Mouse (Mus musculus) olfactory bulb, adult 2 months (tissue): ENCODE data around the gene Zfc3h1. TPM values are rescaled to one million over a fixed set of nuclear protein-coding genes. Genes with fewer than 3 reads are reported as not detected.

ENCODE experiments used
- H3K27ac ChIP-seq: fragments of 200-500 bp; 2 replicates; pipeline ENCODE4 v1.5.1; 2012; ENCODE audit warnings: low read depth, low read length; ENCODE audit not compliant: insufficient read depth
- H3K4me1 ChIP-seq: fragments of 200-500 bp; 2 replicates; pipeline ENCODE4 v1.6.1; 2012; ENCODE audit warnings: low read length; ENCODE audit not compliant: control insufficient read depth, insufficient read depth
- H3K4me3 ChIP-seq: fragments of 200-500 bp; 2 replicates; pipeline ENCODE4 v1.5.1; 2012; ENCODE audit warnings: mild to moderate bottlenecking, low read depth, low read length, moderate library complexity; ENCODE audit not compliant: insufficient read depth
- CTCF ChIP-seq: fragments of 200-500 bp; IDR thresholded peaks from 2 replicates; pipeline ENCODE4 v1.5.1; 2012; ENCODE audit warnings: low read depth, mild to moderate bottlenecking, low read length, moderate library complexity; ENCODE audit not compliant: insufficient read depth
- POLR2A ChIP-seq: fragments of 200-500 bp; IDR thresholded peaks from 2 replicates; pipeline ENCODE4 v1.6.1; 2012; ENCODE audit warnings: mild to moderate bottlenecking, low read depth, low read length, moderate library complexity; ENCODE audit not compliant: insufficient read depth
- WGBS: fragments of 180-500 bp; shearing (Covaris S2); methylation state at CpG from one replicate; pipeline ENCODE4 v1.1.7; 2018; 5-methylcytosine and 5-hydroxymethylcytosine counted together
- polyA plus RNA-seq: library from polyadenylated mRNA; stranded (reverse); fragments of >200 nt; gene quantifications from 2 replicates; pipeline ENCODE4 v1.2.4, GENCODE M21; 2012; ENCODE audit warnings: low replicate concordance; ENCODE audit not compliant: missing spikeins, insufficient read depth, insufficient read length

Zfc3h1 gene
- polyA plus RNA-seq, 1 experiment = not detected

DNA sequence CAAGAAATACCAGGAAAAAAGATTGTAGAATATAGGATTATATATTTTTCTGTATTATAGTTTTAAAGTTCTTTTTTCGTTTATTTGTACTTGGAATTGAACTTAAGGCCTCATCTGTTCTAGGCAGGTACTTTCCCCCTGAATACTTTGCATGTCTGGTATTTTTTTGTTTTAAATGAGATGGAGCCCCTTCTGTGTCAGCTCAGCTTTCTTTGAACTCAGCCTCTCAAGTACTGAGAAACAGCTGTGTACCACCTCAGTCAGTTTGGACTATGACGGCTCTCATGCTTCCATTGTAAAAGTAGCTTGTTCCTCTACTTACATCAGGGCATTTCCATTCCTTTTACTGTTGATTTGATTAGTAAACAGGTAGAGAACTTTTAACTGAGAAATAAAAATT, 28.7 kb downstream of the Zfc3h1 start:
- no peak overlapping the region for H3K27ac ChIP-seq
- no peak overlapping the region for H3K4me3 ChIP-seq
- WGBS = 90% methylated on average over 2 of the region's 2 CpGs
- no peak for TF ChIP-seq CTCF
- TF ChIP-seq POLR2A = no peak
- no peaks in the 10 kb centered on the region for H3K4me1 ChIP-seq

- Histone ChIP-seq H3K4me3 (no peak overlapping the region), H3K4me1 (no peaks in the 10 kb centered on the region), H3K27ac (no peak overlapping the region)
- WGBS = 77% methylated on average over 3 of the region's 3 CpGs
- TF ChIP-seq POLR2A (no peak), CTCF (no peak)
These were observed 29.3 kb downstream of the Zfc3h1 start for GRCm38 (mm10) chr10:115414056-115414455.

- Histone ChIP-seq H3K27ac (no peak overlapping the region), H3K4me3 (no peak overlapping the region), H3K4me1 (no peaks in the 10 kb centered on the region)
- TF ChIP-seq POLR2A (no peak), CTCF (no peak)
- 84% methylated on average over 4 of the region's 4 CpGs for WGBS
These were observed 37.2 kb downstream of the Zfc3h1 start for GRCm38 (mm10) chr10:115421976-115422375.

- TF ChIP-seq POLR2A = no peak
- no peak for TF ChIP-seq CTCF
- WGBS = 45% methylated on average over 2 of the region's 2 CpGs
These were observed 40.6 kb downstream of the Zfc3h1 start for GRCm38 (mm10) chr10:115425351-115425750.

DNA sequence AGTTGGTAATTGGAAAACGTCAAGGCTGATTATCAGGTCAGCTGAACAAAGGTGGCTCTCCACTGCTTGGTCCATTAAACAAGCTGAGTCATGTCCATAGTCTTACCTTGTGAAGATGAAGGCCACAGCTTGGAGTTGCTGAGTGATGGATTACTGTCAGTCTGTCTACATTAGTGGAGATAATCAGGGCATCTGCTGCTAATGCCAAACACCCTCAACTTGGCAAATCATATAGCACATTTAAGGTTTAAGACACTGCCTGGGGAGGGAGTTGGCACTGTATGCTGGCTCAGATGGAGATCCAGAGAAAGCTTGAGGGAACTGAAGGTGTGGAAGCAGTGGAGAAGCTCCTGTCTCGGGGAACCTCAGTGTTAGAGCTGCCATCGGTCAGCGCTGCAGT, 52.5 kb downstream of the Zfc3h1 start:
- H3K27ac ChIP-seq = no peak overlapping the region
- 89% methylated on average over 4 of the region's 4 CpGs for WGBS
- TF ChIP-seq CTCF = no peak
- TF ChIP-seq POLR2A = no peak
- peaks cover 2% of the 10 kb centered on the region; the same call in 1 of the 2 replicates for H3K4me1 ChIP-seq
- H3K4me3 ChIP-seq = no peak overlapping the region

More at GRCm38 (mm10) chr10:115425351-115425750, 40.6 kb downstream of the Zfc3h1 start:
- H3K4me1 ChIP-seq = no peaks in the 10 kb centered on the region
- no peak overlapping the region for H3K4me3 ChIP-seq
- H3K27ac ChIP-seq = no peak overlapping the region

- no peak for TF ChIP-seq CTCF
- no peak for TF ChIP-seq POLR2A
- 96% methylated on average over 13 of the region's 13 CpGs for WGBS
- no peak overlapping the region for H3K4me3 ChIP-seq
- H3K27ac ChIP-seq = no peak overlapping the region
- H3K4me1 ChIP-seq = peaks cover 11% of the 10 kb centered on the region
These were observed 63.9 kb downstream of the Zfc3h1 start for GRCm38 (mm10) chr10:115448614-115449013.

GRCm38 (mm10) chr10:115457368-115458021, 72.7 kb downstream of the Zfc3h1 start:
- WGBS = 65% methylated on average over 6 of the region's 6 CpGs
- TF ChIP-seq POLR2A = no peak
- no peak for TF ChIP-seq CTCF
- Histone ChIP-seq H3K27ac (no peak overlapping the region), H3K4me1 (peaks cover 5% of the 10 kb centered on the region), H3K4me3 (no peak overlapping the region)

GRCm38 (mm10) chr10:115462646-115463045, 77.9 kb downstream of the Zfc3h1 start:
- Histone ChIP-seq H3K4me3 (no peak overlapping the region), H3K27ac (no peak overlapping the region), H3K4me1 (no peaks in the 10 kb centered on the region)
- TF ChIP-seq CTCF = no peak
- no peak for TF ChIP-seq POLR2A
- WGBS = 81% methylated on average over 5 of the region's 5 CpGs

DNA sequence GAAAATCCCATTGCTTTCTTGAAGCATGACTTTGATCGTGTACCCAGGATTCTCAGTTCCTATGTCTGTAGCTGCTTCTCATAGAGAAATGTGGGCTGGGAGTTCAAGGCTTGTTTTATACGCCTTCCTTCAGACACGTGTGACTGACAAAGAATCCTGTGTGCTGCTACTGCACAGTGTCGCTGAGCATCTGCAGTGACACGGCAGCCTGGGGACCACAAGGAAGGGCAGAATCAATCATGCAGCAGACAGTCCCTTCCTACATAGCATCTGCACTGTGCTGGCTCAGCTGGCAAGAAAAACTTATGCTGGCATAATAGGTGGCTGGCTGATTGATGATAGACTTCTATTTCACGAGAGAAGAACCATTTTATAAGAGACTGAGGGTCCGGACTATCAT, 80.3 kb downstream of the Zfc3h1 start:
- Histone ChIP-seq H3K27ac (no peak overlapping the region), H3K4me3 (no peak overlapping the region), H3K4me1 (peaks cover 5% of the 10 kb centered on the region)
- WGBS = 85% methylated on average over 7 of the region's 7 CpGs
- TF ChIP-seq POLR2A (no peak), CTCF (no peak)
